Mouse (Mus musculus): ENCODE data around the gene Sirt6. TPM values are rescaled to one million over a fixed set of nuclear protein-coding genes. Genes with fewer than 3 reads are reported as not detected.

Sirt6 gene
- 24.8 and 39.4 TPM in 2 replicates for polyA plus RNA-seq (2012; rRNA removed; ENCODE audit: low replicate concordance)

DNA sequence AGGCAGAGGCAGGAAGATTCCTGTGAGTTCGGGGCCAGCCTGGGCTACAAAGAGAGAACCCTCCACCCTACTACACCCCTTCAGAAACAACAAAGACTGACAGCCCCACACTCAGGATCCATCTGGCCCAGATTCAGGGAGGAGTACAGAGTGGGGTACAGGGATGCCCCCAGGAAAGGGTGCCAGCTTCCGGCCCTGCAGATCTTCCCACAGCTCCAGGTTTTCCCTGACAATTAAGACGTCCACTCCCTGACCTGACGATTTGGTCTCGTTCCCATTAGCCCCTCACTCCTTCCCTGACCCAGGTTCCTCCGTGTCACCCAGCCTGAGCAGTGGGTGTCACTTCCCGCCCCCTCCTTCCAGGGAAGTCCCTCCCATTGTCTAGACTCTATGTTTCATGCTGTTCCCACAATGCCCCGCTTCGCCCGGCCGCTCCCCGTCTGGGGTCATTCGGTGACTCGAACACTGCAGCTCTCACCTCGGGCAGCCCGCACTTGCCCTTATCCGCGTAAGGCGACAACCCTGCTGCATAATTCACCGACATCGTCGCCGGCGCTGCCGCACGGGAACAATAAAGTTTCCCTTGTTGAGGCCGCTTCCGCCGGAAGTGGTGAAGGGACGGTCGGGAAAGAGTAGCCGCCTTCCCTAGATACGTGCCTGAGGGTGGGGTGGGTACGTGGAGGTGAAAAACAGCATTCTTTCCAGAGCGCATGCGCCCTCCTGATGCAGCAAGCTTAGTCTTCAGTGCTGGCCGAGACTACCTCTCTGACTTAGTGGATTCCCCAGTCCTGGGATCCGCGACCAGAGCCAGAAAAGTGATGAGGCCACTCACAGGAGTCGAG is at the start of gene Sirt6:
Gene Sirt6, minus strand, starts transcription at position 804 of the 842 bp plus-strand sequence.

DNA sequence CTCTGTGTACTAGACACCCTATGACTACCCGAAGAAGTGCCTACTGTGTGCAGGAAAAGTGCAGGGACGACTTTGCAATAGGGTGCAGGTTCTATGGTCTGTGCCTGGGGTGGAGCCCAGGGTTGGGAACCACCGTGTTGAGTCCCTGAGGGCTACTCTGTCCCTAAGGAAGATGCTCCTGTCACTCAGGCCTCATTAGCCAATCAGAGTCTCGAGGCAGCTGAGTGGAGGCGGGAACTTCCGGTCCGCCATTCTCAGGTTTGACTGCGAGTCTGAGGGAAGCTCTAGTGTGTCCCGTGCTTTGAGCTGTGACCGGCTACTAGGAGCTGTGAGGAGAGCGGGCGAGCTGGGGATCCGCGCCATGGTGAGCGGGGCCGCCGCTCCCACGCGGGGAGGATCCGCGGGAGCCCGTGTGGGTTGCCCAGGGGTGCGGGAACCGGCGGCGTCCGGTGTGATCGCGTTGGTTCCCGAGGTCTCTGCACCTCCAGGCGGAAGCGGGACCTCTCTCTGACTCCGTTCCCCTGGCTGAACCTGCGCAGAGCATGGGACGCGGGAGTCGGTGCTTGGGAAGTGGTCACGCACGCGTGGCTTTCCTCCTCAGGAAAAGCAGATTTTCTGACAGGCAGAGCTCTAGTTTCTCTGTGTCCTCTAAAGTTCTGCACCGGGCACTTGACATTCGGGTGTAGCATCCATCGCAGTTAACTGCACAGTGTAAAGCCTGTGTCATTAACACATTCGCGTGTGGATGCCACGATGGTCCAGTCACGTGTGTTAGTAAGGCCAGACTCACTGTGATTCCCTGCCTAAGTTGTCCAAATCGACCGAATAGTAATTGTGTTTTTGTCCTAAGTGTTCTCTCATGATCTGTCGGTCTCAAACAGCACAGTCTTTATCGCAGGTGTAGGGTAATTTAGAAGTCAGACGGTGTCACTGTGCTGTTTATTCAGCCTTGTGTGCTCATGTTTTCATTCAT is 21.5 kb upstream of the Sirt6 start, which contains the start of gene Gm10778:
Gene Gm10778, plus strand, starts transcription at position 257 of the 973 bp plus-strand sequence.

DNA sequence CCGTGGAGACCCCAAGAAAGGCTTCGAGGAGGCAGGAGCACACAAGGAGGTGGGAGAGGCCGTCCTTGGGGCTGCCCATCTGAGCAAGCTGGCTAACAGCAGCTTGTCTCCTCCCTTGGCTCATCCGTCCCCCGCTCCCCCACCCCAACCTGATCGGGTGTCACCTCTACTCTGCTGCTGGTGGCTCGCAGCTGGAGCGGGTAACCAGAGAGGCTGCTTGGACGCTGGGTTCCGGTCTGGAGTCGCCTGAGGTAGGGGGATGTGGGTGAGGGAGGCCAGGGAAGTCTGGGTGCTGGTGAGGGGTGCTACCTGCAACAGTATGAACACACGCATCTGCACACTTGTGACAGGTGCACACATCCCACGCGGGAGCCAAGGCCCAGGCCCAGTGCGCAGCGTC is 793 bp upstream of the Sirt6 start, which contains the start of gene Ankrd24:
Gene Ankrd24, plus strand, starts transcription at position 151 of the 400 bp plus-strand sequence.

DNA sequence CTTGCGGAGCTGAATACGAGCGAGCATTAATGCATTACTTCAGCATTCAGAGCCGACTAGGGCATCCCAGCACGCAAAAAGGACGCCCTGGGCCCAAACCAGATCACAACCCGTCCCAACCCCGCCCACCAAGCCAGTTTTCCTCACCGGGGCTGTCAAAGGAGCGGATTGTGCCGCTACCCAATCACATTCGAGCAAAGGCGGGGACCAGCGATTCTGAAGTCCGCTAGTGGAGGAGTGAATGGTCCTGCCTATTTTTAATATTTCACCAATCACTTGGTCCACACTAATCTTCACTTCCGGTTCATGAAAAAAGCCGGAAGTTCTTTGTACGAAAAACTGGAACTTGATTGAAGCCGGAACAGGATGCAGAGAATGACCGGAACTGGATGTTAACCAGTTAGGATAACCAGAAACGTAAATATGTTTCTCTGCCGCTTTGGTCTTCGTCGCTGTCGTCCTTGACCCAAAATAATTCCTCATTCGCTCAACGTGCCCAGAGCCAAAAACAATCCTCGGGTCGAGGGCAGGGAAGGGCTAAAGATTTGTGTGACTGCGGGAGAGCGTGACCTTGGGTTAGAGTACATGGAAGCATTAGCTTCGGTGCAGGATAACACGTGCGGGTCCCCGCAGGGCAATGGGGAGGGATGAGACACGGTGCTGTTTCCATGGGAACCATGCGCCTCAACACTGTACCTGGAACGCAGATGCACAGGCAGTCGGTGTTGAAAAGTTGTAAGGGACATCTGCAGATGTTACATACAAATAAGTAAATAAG is 21.4 kb downstream of the Sirt6 start, which contains the start of gene BC025920:
Gene BC025920, plus strand, starts transcription at position 297 of the 778 bp plus-strand sequence.

GRCm38 (mm10) chr10:81600738-81601203 is 26.8 kb downstream of the Sirt6 start, which contains the start of gene Tle6:
Gene Tle6 (minus strand): TSS chr10:81601073.

DNA sequence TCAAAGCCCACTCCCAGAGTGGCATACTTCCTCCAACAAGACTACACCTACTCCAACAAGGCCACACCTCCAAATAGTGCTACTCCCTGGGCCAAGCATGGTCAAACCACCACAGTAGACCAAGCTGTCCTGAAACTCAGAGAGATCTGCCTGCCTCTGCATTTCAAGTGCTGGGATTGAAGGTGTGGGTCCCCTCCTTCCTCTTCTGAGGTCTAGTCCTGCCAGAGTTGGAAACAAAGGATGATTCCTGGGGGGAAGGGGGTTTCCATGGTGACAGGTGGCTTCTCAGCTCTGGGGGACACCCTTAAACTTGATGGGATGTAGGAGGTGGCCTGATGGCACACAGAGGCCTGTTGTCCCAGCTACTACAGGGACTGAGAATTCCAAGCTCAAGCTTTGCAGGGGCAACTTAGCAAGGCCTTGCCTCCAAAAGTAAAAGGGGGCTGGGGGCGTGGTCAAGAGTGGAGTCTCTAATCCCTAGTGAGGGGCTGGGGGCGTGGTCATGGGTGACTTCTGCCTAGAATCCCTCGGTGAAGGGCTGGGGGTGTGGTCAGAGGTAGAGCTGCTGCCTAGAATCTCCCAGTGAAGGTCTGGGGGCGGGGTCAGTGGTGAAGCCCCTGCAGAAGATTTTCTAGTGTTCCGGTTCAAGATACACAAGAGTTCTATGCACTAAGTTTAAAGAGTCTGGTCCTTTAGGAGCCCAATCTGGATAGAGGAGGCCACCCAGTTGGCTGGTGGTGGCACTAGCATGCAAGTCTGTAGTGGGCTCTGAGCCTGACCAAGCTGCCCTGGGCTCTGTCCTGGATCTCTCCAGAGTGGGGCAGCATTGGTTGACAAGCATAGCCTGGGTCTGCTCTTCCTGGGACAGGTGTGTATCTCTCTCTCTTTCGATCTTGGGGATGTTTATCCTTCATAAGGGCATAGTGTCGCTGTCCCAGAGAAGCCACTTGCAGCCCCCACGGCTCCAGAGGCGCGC is 53.2 kb downstream of the Sirt6 start, which contains the start of gene Tle2:
Gene Tle2, plus strand, starts transcription at position 481 of the 976 bp plus-strand sequence.

Other genes with a start within 250 kb of the Sirt6 start
- 56.1 and 75.2 TPM in 2 replicates for gene Fzr1, start 249.3 kb downstream of the Sirt6 start, polyA plus RNA-seq (2012; rRNA removed; ENCODE audit: low replicate concordance)
- 61.5 and 66.9 TPM in 2 replicates for gene Dohh, start 243.4 kb downstream of the Sirt6 start, polyA plus RNA-seq (2012; rRNA removed; ENCODE audit: low replicate concordance)
- gene Gm48551, start 243.3 kb downstream of the Sirt6 start, polyA plus RNA-seq (2012; rRNA removed; ENCODE audit: low replicate concordance), result 3.2 and 5.1 TPM in 2 replicates
- 1.5 and 1.8 TPM in 2 replicates for gene Gm48552, start 238.8 kb downstream of the Sirt6 start, polyA plus RNA-seq (2012; rRNA removed; ENCODE audit: low replicate concordance)
- gene Smim24, start 234.7 kb downstream of the Sirt6 start, polyA plus RNA-seq (2012; rRNA removed; ENCODE audit: low replicate concordance), result 9.8 and 12.3 TPM in 2 replicates
- 67.7 and 99.8 TPM in 2 replicates for gene Nfic, start 172.2 kb downstream of the Sirt6 start, polyA plus RNA-seq (2012; rRNA removed; ENCODE audit: low replicate concordance)
- gene Celf5, start 145.1 kb downstream of the Sirt6 start, polyA plus RNA-seq (2012; rRNA removed; ENCODE audit: low replicate concordance), result 0.70 and 0.93 TPM in 2 replicates
- gene Ncln, start 131.4 kb downstream of the Sirt6 start, polyA plus RNA-seq (2012; rRNA removed; ENCODE audit: low replicate concordance), result 174 and 241 TPM in 2 replicates
- 7.2 and 9.4 TPM in 2 replicates for gene S1pr4, start 127.7 kb downstream of the Sirt6 start, polyA plus RNA-seq (2012; rRNA removed; ENCODE audit: low replicate concordance)
- gene Gna15, start 103.6 kb downstream of the Sirt6 start, polyA plus RNA-seq (2012; rRNA removed; ENCODE audit: low replicate concordance), result 3.8 and 5.3 TPM in 2 replicates
- gene Gna11, start 82.6 kb downstream of the Sirt6 start, polyA plus RNA-seq (2012; rRNA removed; ENCODE audit: low replicate concordance), result 141 and 164 TPM in 2 replicates
- gene Aes, start 68.3 kb downstream of the Sirt6 start, polyA plus RNA-seq (2012; rRNA removed; ENCODE audit: low replicate concordance), result 885 and 1,244 TPM in 2 replicates
- 43.6 and 76.2 TPM in 2 replicates for gene Tle2, start 53.2 kb downstream of the Sirt6 start, polyA plus RNA-seq (2012; rRNA removed; ENCODE audit: low replicate concordance)
- gene Tle6, start 26.7 kb downstream of the Sirt6 start, polyA plus RNA-seq (2012; rRNA removed; ENCODE audit: low replicate concordance), result 9.9 and 14.9 TPM in 2 replicates
- 1.1 and 1.3 TPM in 2 replicates for gene BC025920, start 21.5 kb downstream of the Sirt6 start, polyA plus RNA-seq (2012; rRNA removed; ENCODE audit: low replicate concordance)
- 36.2 and 58.5 TPM in 2 replicates for gene Ankrd24, start 743 bp upstream of the Sirt6 start, polyA plus RNA-seq (2012; rRNA removed; ENCODE audit: low replicate concordance)
- 0.34 and 0.55 TPM in 2 replicates for gene Gm10778, start 21.3 kb upstream of the Sirt6 start, polyA plus RNA-seq (2012; rRNA removed; ENCODE audit: low replicate concordance)
- gene Zfp433, start 77.0 kb upstream of the Sirt6 start, polyA plus RNA-seq (2012; rRNA removed; ENCODE audit: low replicate concordance), result 0.60 and 1.3 TPM in 2 replicates
- 0.44 and 1.3 TPM in 2 replicates for gene Gm3055, start 143.4 kb upstream of the Sirt6 start, polyA plus RNA-seq (2012; rRNA removed; ENCODE audit: low replicate concordance)
- gene Gm4767, start 184.4 kb upstream of the Sirt6 start, polyA plus RNA-seq (2012; rRNA removed; ENCODE audit: low replicate concordance), result not detected in 2 replicates
- gene Gm32687, start 236.1 kb upstream of the Sirt6 start, polyA plus RNA-seq (2012; rRNA removed; ENCODE audit: low replicate concordance), result 0.21 and 0.84 TPM in 2 replicates